Mouse (Mus musculus): Measurements from ENCODE around the gene Exoc2. TPM values are rescaled to one million over a fixed set of nuclear protein-coding genes. Genes with fewer than 3 reads are reported as not detected.

Exoc2 gene
- polyA plus RNA-seq, 1 experiment from 2014 or later, result 47.0 TPM

GRCm38 (mm10) chr13:30986934-30987455, 13.1 kb upstream of the Exoc2 start:
- H3K9me3 ChIP-seq (ENCODE audit: low read depth, low read length), result no peaks in the 10 kb centered on the region
- 57% methylated on average over 10 of the region's 10 CpGs for WGBS
- H3K4me2 ChIP-seq, result no peak overlapping the region
- H3K27me3 ChIP-seq (ENCODE audit: insufficient read depth, low read length), result no peaks in the 10 kb centered on the region
- DNase-seq (peak; percentile 19), ATAC-seq (ENCODE audit: insufficient read depth) (no peak)
- no peak for TF ChIP-seq CTCF (IDR thresholded peaks at IDR 0.05; ENCODE audit: low read depth)
- 0 out of 2 replicates have a peak overlapping the region, but pooled peaks have one; percentile 46 for H3K27ac ChIP-seq (ENCODE audit: low read depth)
- peaks cover 9% of the 10 kb centered on the region for H3K4me1 ChIP-seq (ENCODE audit: insufficient read depth)
- no peak overlapping the region for H3K9ac ChIP-seq
- no peaks in the 10 kb centered on the region for H3K36me3 ChIP-seq (ENCODE audit: insufficient read depth)
- no peak overlapping the region for H3K4me3 ChIP-seq (ENCODE audit: low read depth, low read length)

GRCm38 (mm10) chr13:30985598-30986466, 11.9 kb upstream of the Exoc2 start:
- DNase-seq (peak; percentile 80), ATAC-seq (ENCODE audit: insufficient read depth) (peak; percentile 84)
- H3K36me3 ChIP-seq (ENCODE audit: insufficient read depth), result no peaks in the 10 kb centered on the region
- H3K4me2 ChIP-seq, result peak overlapping the region; percentile 62
- H3K4me3 ChIP-seq (ENCODE audit: low read depth, low read length), result peak overlapping the region; percentile 30
- no peak for TF ChIP-seq CTCF (IDR thresholded peaks at IDR 0.05; ENCODE audit: low read depth)
- peak overlapping the region; percentile 82 for H3K27ac ChIP-seq (ENCODE audit: low read depth)
- H3K9me3 ChIP-seq (ENCODE audit: low read depth, low read length), result no peaks in the 10 kb centered on the region
- 8% methylated on average over 27 of the region's 27 CpGs for WGBS
- H3K4me1 ChIP-seq (ENCODE audit: insufficient read depth), result peaks cover 9% of the 10 kb centered on the region
- H3K27me3 ChIP-seq (ENCODE audit: insufficient read depth, low read length), result no peaks in the 10 kb centered on the region
- H3K9ac ChIP-seq, result peak overlapping the region; percentile 35

- no peak for ATAC-seq (ENCODE audit: insufficient read depth)
- no peak for TF ChIP-seq CTCF (IDR thresholded peaks at IDR 0.05; ENCODE audit: low read depth)
- Histone ChIP-seq H3K36me3 (ENCODE audit: insufficient read depth) (no peaks in the 10 kb centered on the region), H3K9me3 (ENCODE audit: low read depth, low read length) (no peaks in the 10 kb centered on the region), H3K27ac (ENCODE audit: low read depth) (peak overlapping the region; percentile 82), H3K9ac (peak overlapping the region; percentile 35), H3K4me3 (ENCODE audit: low read depth, low read length) (peak overlapping the region; percentile 30), H3K4me1 (ENCODE audit: insufficient read depth) (peaks cover 9% of the 10 kb centered on the region), H3K27me3 (ENCODE audit: insufficient read depth, low read length) (no peaks in the 10 kb centered on the region), H3K4me2 (peak overlapping the region; percentile 62)
- no peak for DNase-seq
- WGBS, result 14% methylated on average over 13 of the region's 13 CpGs
Observed at GRCm38 (mm10) chr13:30985275-30985597, 11.3 kb upstream of the Exoc2 start.

DNA sequence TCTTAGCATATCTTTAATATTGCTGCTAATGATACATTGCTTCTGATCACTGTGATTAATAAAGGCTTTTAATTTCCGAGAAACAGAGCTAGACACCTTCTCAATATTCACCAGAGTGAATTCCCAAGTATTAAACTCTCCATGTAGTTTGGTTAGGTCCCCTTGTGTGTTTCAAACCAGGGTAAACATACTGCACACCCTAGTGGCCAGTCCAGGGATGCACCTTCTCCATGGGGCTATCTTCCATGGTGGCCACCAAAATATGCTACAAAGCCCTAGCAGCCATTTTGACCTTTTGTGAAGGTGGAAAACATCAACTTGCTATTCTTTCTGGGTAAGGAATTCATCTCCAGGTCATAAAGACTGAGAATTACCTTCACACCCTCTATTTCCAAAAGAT, 7.8 kb upstream of the Exoc2 start:
- H3K9me3 ChIP-seq (ENCODE audit: low read depth, low read length), result no peaks in the 10 kb centered on the region
- no peak overlapping the region for H3K27ac ChIP-seq (ENCODE audit: low read depth)
- no peak overlapping the region for H3K4me3 ChIP-seq (ENCODE audit: low read depth, low read length)
- peak; percentile 68 for TF ChIP-seq CTCF (IDR thresholded peaks at IDR 0.05; ENCODE audit: low read depth)
- WGBS, result 70% methylated on average over 1 of the region's 1 CpGs
- no peak overlapping the region for H3K9ac ChIP-seq
- H3K27me3 ChIP-seq (ENCODE audit: insufficient read depth, low read length), result no peaks in the 10 kb centered on the region
- H3K4me1 ChIP-seq (ENCODE audit: insufficient read depth), result no peaks in the 10 kb centered on the region
- DNase-seq, result peak; percentile 73
- no peak overlapping the region for H3K4me2 ChIP-seq
- no peak for ATAC-seq (ENCODE audit: insufficient read depth)
- H3K36me3 ChIP-seq (ENCODE audit: insufficient read depth), result no peaks in the 10 kb centered on the region

GRCm38 (mm10) chr13:30978224-30978623, 4.3 kb upstream of the Exoc2 start:
- no peak for ATAC-seq (ENCODE audit: insufficient read depth)
- Histone ChIP-seq H3K27ac (ENCODE audit: low read depth) (no peak overlapping the region), H3K4me2 (no peak overlapping the region), H3K36me3 (ENCODE audit: insufficient read depth) (no peaks in the 10 kb centered on the region), H3K9ac (no peak overlapping the region), H3K4me3 (ENCODE audit: low read depth, low read length) (no peak overlapping the region), H3K4me1 (ENCODE audit: insufficient read depth) (peaks cover 5% of the 10 kb centered on the region; the same call in 1 of the 2 replicates), H3K27me3 (ENCODE audit: insufficient read depth, low read length) (0 out of 2 replicates have a peak, but pooled peaks cover 3% of the 10 kb centered on the region), H3K9me3 (ENCODE audit: low read depth, low read length) (no peaks in the 10 kb centered on the region)
- WGBS, result 48% methylated on average over 4 of the region's 4 CpGs
- TF ChIP-seq CTCF (IDR thresholded peaks at IDR 0.05; ENCODE audit: low read depth), result no peak
- peak; percentile 39 for DNase-seq

- Histone ChIP-seq H3K4me2 (no peak overlapping the region), H3K9ac (no peak overlapping the region), H3K36me3 (ENCODE audit: insufficient read depth) (no peaks in the 10 kb centered on the region), H3K27me3 (ENCODE audit: insufficient read depth, low read length) (0 out of 2 replicates have a peak, but pooled peaks cover 3% of the 10 kb centered on the region), H3K4me1 (ENCODE audit: insufficient read depth) (peaks cover 5% of the 10 kb centered on the region; the same call in 1 of the 2 replicates), H3K27ac (ENCODE audit: low read depth) (no peak overlapping the region), H3K4me3 (ENCODE audit: low read depth, low read length) (no peak overlapping the region), H3K9me3 (ENCODE audit: low read depth, low read length) (no peaks in the 10 kb centered on the region)
- no peak for TF ChIP-seq CTCF (IDR thresholded peaks at IDR 0.05; ENCODE audit: low read depth)
- WGBS, result 26% methylated on average over 8 of the region's 8 CpGs
- DNase-seq (no peak), ATAC-seq (ENCODE audit: insufficient read depth) (no peak)
Observed at GRCm38 (mm10) chr13:30976536-30977084, 2.7 kb upstream of the Exoc2 start.

- TF ChIP-seq CTCF (IDR thresholded peaks at IDR 0.05; ENCODE audit: low read depth), result no peak
- H3K27ac ChIP-seq (ENCODE audit: low read depth), result no peak overlapping the region
- 12% methylated on average over 5 of the region's 5 CpGs for WGBS
Observed at GRCm38 (mm10) chr13:30974247-30974630, 346 bp upstream of the Exoc2 start.

More at GRCm38 (mm10) chr13:30974247-30974630, 346 bp upstream of the Exoc2 start:
- Histone ChIP-seq H3K9ac (peak overlapping the region; percentile 93), H3K27me3 (ENCODE audit: insufficient read depth, low read length) (0 out of 2 replicates have a peak, but pooled peaks cover 3% of the 10 kb centered on the region), H3K9me3 (ENCODE audit: low read depth, low read length) (no peaks in the 10 kb centered on the region), H3K4me2 (peak overlapping the region; percentile 64), H3K36me3 (ENCODE audit: insufficient read depth) (no peaks in the 10 kb centered on the region), H3K4me1 (ENCODE audit: insufficient read depth) (peaks cover 8% of the 10 kb centered on the region), H3K4me3 (ENCODE audit: low read depth, low read length) (peak overlapping the region; percentile 90)
- ATAC-seq (ENCODE audit: insufficient read depth), result peak; percentile 61
- DNase-seq, result peak; percentile 28

Data from lung, embryonic 14.5 days (tissue).